Mouse (Mus musculus) cerebral cortex, adult 2 months (tissue): Measurements from ENCODE around the gene Galnt12.

Source experiments
- WGBS: fragments of 180-500 bp; shearing (Covaris S2); methylation state at CpG from one replicate; pipeline ENCODE4 v1.1.7; 2018; 5-methylcytosine and 5-hydroxymethylcytosine counted together

Galnt12 gene

DNA sequence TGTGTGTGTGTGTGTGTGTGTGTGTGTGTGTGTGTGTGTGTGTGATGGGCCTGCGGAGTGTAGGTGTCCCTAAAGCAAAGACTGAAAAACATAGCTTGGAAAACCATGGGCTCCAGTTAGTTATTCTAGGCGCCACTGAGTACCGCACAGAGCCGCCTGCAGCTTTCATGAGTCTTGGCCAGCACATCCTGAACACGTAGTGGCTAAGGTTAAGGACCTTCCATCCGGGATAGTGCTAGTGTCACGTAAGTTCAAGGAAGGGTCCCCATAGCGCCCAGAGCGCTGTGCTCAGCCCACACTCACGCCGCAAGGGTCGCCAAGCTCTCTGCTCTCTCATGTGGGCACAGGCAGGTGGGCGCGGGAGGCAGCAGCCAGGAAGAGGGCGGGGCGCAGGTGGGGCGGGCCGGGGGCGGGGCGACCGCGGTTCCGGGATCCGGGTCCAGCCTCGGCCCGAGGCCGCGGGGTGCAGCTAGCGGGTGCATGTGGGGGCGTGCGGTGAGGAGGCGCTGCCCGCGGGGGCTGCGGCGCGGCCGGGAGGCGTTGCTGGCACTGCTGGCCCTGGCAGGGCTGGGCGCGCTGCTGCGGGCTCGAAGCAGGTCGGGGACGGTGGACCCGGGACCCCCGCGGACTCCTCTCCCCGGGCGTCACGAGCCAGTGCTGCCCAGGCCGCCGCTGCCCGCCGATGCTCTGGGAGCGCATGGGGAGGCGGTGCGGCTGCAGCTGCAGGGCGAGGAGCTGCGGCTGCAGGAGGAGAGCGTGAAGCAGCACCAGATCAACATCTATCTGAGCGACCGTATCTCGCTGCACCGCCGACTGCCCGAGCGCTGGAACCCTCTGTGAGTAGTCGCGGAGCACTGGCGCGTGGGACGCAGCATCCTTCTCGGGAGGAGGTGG is at the start of gene Galnt12:
Gene Galnt12 (plus strand): TSS at position 417 of the 894 bp plus-strand sequence.
- 2% methylated on average over 71 of the region's 74 CpGs for WGBS

DNA sequence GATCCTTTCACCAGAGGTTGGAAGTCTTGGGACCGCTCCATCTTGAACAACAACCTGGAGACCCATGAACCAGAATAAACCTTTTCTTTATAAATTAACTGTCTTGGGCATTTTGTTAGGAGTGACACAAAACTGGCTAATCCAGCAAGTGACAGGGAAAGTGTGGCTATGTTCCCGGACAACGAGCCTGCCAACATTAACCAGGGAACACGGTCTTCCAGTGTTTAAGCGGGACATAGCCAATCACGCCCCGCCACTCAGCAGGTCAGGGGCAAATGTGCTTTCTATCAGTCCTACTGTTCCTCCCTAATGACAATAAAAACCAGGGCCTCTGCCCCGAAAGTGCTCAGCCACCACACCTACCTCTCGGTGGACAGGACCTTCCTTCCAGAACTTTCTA is 47.8 kb upstream of the Galnt12 start:
- 74% methylated on average over 9 of the region's 9 CpGs for WGBS

GRCm38 (mm10) chr4:47046974-47047373 is 44.7 kb upstream of the Galnt12 start:
- 85% methylated on average over 6 of the region's 6 CpGs for WGBS

DNA sequence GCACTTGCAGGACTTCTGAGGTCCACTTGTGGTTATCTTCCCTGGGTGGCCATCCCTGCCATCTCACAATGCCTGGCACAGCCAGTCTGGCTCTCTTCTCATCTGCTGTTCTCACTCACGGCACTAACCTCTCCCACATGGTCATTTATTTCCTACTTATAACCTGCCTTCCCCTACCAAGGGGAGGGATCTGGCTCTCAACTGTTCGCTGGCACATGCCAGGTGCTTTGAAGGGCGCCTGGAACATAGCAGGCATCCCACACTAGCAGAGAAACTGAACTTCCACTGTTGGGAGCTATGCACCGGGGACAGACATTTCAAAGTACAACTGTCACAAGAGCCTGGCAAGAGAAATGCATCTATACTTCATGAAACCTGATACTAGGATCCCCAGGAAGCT is 43.9 kb upstream of the Galnt12 start:
- 72% methylated on average over 4 of the region's 4 CpGs for WGBS

GRCm38 (mm10) chr4:47049216-47049615 is 42.5 kb upstream of the Galnt12 start:
- WGBS, result 86% methylated on average over 16 of the region's 16 CpGs

- 0% methylated on average over 1 of the region's 1 CpGs for WGBS
Measured at GRCm38 (mm10) chr4:47050167-47050566, 41.5 kb upstream of the Galnt12 start.

DNA sequence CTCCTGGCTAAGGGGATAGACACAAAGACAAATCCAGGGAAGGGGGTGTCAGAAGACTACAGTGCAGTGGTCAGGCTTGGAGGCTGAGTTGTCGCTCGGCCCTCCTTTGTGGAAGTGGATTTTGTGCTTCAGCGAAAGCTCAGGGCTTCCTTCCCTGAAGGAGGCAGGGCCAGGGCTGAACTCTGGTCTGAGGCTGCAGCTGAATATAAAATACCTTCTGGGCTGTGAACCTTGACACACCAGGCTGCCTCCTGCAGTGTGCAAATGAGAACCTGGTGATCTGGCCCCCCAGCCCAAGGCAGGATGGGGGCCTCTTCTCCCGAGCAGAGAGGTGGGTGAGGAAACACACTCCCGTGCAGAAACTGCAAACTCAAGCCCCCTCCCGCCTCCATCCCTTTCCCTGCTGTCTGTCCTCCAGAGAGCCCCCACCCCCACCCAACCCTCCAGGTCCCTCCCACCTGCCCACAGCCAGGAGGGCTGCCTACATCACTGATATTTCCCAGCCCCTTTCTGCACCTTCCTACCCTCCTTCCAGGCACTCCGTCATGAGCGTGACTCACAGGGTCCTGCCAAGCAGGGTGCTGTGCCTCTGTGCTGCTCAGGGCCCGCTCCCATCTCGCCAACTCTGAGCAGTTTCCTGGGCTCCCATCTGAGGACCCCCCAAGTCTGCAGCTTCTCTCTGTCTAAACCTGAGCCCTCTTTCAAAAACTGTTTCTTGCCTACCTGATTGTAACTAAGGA is 40.9 kb upstream of the Galnt12 start:
- WGBS, result 50% methylated on average over 10 of the region's 10 CpGs

- 84% methylated on average over 9 of the region's 9 CpGs for WGBS
Measured at GRCm38 (mm10) chr4:47051905-47052304, 39.8 kb upstream of the Galnt12 start.

DNA sequence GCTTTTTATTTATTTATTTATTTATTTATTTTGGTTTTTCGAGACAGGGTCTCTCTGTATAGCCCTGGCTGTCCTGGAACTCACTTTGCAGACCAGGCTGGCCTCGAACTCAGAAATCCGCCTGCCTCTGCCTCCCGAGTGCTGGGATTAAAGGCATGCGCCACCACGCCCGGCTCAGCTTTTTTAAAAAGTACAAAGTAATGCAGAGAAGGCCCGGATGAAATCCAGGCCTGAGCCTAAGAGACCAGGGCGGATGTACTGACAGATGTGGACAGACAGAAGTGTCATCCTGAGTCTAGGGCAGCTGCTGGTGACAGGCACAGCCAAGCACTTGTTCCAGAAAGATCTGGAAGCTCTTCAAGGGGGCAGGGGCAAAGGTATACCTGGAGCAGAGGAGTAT is 36.5 kb upstream of the Galnt12 start:
- WGBS, result 97% methylated on average over 9 of the region's 9 CpGs

GRCm38 (mm10) chr4:47055570-47056080 is 36.1 kb upstream of the Galnt12 start:
- 89% methylated on average over 6 of the region's 6 CpGs for WGBS

DNA sequence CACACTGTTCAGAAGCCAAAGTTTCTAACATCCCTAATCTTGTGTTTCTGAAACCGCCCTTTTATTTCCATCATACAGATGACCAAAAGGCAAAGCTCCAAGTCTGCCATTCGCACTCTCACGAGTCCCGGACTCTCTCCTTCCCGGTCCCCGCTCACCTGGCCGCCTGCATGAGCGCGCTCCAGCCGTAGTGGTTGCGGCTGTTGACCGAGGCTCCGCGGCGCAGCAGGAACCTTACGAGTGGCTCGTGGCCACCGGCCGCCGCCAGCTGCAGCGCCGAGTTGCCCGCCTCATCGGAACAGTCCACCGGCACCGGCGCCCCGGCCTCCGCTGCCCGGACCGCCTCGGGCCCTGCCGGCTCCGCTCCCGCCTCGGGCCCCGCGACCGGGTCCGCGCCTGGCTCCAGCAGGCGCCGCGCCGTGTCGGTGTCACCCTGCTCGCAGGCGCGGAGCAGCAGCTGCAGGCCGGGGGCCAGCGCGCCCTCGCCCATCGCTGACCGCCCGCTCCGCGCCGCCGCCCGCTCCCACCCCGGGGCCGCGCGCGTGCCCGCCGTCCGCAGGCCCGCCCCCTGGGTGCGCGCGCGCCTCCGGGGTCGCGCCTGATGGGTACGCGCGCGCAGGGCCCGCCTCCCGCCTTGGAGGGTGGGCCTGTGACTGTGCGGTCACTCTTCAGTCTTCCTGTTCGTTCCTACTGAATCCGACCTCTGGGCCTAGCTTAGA is 34.8 kb upstream of the Galnt12 start, which contains the start of gene Anks6:
Gene Anks6 (minus strand): TSS at position 637 of the 719 bp plus-strand sequence.
- WGBS, result under 1% methylated on average over 86 of the region's 86 CpGs

GRCm38 (mm10) chr4:47057510-47058325 is 34.0 kb upstream of the Galnt12 start:
- 27% methylated on average over 25 of the region's 25 CpGs for WGBS

- WGBS, result 42% methylated on average over 1 of the region's 1 CpGs
Measured at GRCm38 (mm10) chr4:47060900-47061299, 30.8 kb upstream of the Galnt12 start.

- WGBS, result 54% methylated on average over 2 of the region's 2 CpGs
Measured at GRCm38 (mm10) chr4:47075054-47075453, 16.7 kb upstream of the Galnt12 start.

- 93% methylated on average over 17 of the region's 17 CpGs for WGBS
Measured at GRCm38 (mm10) chr4:47079997-47080646, 11.6 kb upstream of the Galnt12 start.

GRCm38 (mm10) chr4:47080647-47081010 is 11.1 kb upstream of the Galnt12 start:
- WGBS, result 91% methylated on average over 4 of the region's 4 CpGs

DNA sequence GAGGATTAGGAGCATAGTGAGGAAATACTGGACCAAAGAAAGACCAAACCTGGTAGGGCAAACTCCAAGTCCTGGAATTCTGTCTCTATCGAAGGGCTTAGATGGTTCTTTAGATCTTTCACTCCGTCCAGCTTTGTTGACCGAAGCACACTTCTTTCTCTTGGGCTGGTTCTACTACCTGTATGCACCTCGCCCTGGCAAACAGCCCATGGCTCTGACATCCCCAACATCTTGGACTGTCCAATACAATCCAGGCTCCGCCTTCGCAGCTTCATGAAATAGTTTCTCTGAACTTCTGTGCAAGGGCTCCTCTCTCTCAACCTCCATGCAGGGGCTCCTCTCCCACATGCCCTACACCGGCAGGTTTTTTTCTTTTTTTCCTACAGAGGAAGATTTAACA is 7.9 kb upstream of the Galnt12 start:
- 93% methylated on average over 7 of the region's 7 CpGs for WGBS

DNA sequence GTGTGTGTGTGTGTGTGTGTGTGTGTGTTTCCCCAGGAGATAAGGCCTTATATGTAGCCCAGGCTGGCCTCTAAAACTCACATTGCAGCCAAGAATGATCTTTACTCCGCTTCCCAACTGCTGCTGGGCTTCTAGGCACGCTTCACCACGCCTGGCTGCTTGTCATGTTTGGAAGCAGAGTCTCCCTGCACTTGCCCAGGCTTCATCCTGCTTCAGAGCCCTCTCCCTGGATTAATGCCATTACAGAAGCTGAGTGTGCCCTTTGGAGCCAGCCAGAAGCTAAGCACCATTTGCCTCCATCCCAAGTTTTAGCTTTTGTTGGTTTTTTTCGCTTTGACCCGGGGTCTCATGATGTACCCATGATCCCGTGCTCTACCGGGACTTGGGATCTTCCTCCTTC is 3.0 kb upstream of the Galnt12 start:
- WGBS, result 86% methylated on average over 7 of the region's 7 CpGs

DNA sequence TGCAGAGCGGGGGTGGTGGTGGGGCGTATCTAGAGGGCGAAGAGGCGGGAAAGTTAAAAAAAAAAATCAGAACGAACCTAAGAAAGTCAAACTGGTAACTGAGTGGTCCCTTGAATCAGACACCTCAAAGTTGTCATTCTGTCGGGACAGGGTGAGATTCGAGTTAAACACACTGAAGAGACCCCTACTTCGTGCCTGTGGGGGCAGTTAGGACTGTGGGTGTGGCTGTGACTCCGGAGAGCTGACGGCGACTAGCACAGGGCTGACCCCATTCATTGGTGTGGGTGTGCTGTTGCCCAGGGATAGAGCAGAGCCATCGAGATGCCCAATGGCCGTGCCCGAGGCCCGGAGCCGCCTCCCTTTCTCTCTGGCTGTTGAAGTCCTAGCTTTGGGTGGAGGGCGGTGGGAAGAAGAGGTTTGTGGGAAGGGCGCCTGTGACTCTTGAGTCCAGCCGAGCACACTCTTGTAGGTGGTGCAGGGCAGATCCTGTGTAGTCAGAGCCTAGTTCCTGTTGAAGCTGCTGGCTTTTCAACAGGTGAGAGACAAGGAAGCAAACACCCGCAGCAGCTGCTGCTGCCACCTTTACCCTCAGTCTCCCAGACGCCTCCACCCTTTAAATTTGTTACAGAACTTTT is 795 bp downstream of the Galnt12 start:
- WGBS, result 10% methylated on average over 21 of the region's 21 CpGs

- WGBS, result 86% methylated on average over 9 of the region's 9 CpGs
Measured at GRCm38 (mm10) chr4:47093161-47093560, 1.5 kb downstream of the Galnt12 start.
